Mouse (Mus musculus) left cerebral cortex, adult 18-20 months (tissue): ENCODE data around the gene Cgn. TPM values are rescaled to one million over a fixed set of nuclear protein-coding genes. Genes with fewer than 3 reads are reported as not detected.
"Not testable (repeated sequence)": the region's sequence is repeated elsewhere in the genome, so short reads cannot be mapped to it uniquely, and the experiment has no call there.

ENCODE experiments used
- DNase-seq, 2 experiments: peaks; one replicate each; pipeline ENCODE4 v3.0.0; 2021 to 2022; ENCODE audit warnings: low spot score in 2 of 2, mixed read lengths in 1 of 2
- total RNA-seq, 2 experiments: library from RNA; stranded (reverse); gene quantifications; 2 replicates each; pipeline ENCODE4 v1.2.3; 2021

Cgn gene
- total RNA-seq, 2 experiments from 2014 or later: 3.2 to 3.6 TPM

GRCm38 (mm10) chr3:94792258-94792657, 6.0 kb upstream of the Cgn start:
- no peak for DNase-seq

GRCm38 (mm10) chr3:94789516-94789915, 3.2 kb upstream of the Cgn start:
- no peak for DNase-seq

GRCm38 (mm10) chr3:94789071-94789470, 2.8 kb upstream of the Cgn start:
- DNase-seq: no peak

- DNase-seq: no peak
Observed at GRCm38 (mm10) chr3:94787122-94787780, 959 bp upstream of the Cgn start.

- no peak for DNase-seq
Observed at GRCm38 (mm10) chr3:94785958-94786357, 334 bp downstream of the Cgn start.

GRCm38 (mm10) chr3:94784171-94784701, 2.1 kb downstream of the Cgn start:
- no peak for DNase-seq

GRCm38 (mm10) chr3:94783462-94783931, 2.8 kb downstream of the Cgn start:
- no peak for DNase-seq

- DNase-seq: no peak
Observed at GRCm38 (mm10) chr3:94782936-94783335, 3.4 kb downstream of the Cgn start.

GRCm38 (mm10) chr3:94781356-94781755, 4.9 kb downstream of the Cgn start:
- no peak for DNase-seq

GRCm38 (mm10) chr3:94775886-94776285, 10.4 kb downstream of the Cgn start:
- DNase-seq: no peak

GRCm38 (mm10) chr3:94774039-94774438, 12.3 kb downstream of the Cgn start:
- DNase-seq: no peak

- not testable (repeated sequence) for DNase-seq
Observed at GRCm38 (mm10) chr3:94765456-94765855, 20.8 kb downstream of the Cgn start.

- DNase-seq: not testable (repeated sequence)
Observed at GRCm38 (mm10) chr3:94764545-94765292, 21.6 kb downstream of the Cgn start.

- not testable (repeated sequence) for DNase-seq
Observed at GRCm38 (mm10) chr3:94758427-94758826, 27.9 kb downstream of the Cgn start.

GRCm38 (mm10) chr3:94758056-94758409, 28.3 kb downstream of the Cgn start:
- not testable (repeated sequence) for DNase-seq

- DNase-seq: not testable (repeated sequence)
Observed at GRCm38 (mm10) chr3:94757251-94758055, 28.8 kb downstream of the Cgn start.

GRCm38 (mm10) chr3:94745691-94746090, 40.6 kb downstream of the Cgn start:
- no peak for DNase-seq

- peak in 1 of 2 experiments; percentile 11 for DNase-seq
Observed at GRCm38 (mm10) chr3:94723637-94724036, 62.7 kb downstream of the Cgn start.

- DNase-seq: not testable (repeated sequence)
Observed at GRCm38 (mm10) chr3:94718253-94718652, 68.0 kb downstream of the Cgn start.

- not testable (repeated sequence) for DNase-seq
Observed at GRCm38 (mm10) chr3:94713424-94713823, 72.9 kb downstream of the Cgn start.

- DNase-seq: not testable (repeated sequence)
Observed at GRCm38 (mm10) chr3:94710591-94710990, 75.7 kb downstream of the Cgn start.
